Mouse (Mus musculus) subcutaneous adipose tissue, adult 2 months (tissue): Measurements from ENCODE around the gene Dusp28. TPM values are rescaled to one million over a fixed set of nuclear protein-coding genes. Genes with fewer than 3 reads are reported as not detected.

Experiments
- polyA plus RNA-seq: library from polyadenylated mRNA; depleted of rRNA; stranded (reverse); fragments of >200 nt; gene quantifications from 2 replicates; pipeline ENCODE4 v1.2.3, GENCODE M21; 2012; ENCODE audit warnings: low replicate concordance; rRNA removed

Gene Dusp28
- 18.6 and 20.2 TPM in 2 replicates for polyA plus RNA-seq

DNA sequence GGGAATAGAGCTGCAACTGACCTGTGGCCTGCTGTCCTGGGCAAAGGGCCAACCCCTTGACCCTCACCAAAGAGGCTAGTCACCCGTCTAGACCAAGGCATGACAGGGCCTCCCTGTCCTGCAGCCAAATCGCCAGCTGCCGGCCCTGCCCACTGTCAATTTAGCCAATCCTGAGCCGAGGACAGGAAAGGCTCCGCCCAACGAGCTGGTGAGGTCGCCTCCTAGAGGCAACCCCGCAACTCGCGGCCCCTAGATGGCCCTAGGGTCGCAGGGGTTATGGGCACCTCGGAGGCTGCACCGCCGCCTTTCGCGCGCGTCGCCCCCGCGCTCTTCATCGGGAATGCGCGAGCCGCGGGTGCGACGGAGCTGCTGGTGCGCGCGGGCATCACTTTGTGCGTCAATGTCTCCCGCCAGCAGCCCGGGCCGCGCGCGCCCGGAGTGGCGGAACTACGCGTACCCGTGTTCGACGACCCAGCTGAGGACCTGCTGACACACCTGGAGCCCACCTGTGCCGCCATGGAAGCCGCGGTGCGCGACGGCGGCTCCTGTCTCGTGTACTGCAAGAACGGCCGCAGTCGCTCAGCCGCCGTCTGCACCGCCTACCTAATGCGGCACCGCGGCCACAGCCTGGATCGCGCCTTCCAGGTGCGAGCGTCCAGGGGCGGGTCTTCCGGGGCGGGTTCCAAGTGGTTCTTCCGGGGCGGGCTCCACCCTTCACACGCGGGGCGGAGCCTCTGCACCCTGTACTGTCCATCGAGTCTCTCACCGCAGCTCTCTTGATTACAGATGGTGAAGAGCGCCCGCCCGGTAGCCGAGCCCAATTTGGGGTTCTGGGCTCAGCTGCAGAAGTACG, at the start of gene Dusp28:
Gene Dusp28, plus strand, starts transcription at position 203 of the 853 bp plus-strand sequence.

DNA sequence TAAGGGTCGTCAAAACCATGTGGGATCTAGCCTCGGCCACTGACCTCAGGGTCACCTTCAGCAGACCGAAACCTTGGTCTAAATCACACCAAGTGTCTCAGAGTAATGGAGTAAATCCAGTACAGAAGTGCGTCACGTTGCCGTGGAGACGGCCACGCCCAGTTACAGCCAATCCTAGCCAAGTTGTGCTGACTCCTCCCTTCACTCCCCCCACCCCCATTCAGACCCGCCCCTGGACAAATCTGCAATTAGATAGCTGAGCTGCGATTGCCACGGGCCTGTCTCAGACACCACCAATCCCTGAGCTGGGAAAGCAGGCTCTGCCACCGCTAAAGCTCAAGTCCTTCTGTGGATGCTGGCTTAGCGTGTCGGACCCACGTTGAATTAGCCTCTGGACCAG, 4.0 kb upstream of the Dusp28 start, which contains the start of gene Ankmy1:
Gene Ankmy1, minus strand, starts transcription at position 121 of the 400 bp plus-strand sequence.

DNA sequence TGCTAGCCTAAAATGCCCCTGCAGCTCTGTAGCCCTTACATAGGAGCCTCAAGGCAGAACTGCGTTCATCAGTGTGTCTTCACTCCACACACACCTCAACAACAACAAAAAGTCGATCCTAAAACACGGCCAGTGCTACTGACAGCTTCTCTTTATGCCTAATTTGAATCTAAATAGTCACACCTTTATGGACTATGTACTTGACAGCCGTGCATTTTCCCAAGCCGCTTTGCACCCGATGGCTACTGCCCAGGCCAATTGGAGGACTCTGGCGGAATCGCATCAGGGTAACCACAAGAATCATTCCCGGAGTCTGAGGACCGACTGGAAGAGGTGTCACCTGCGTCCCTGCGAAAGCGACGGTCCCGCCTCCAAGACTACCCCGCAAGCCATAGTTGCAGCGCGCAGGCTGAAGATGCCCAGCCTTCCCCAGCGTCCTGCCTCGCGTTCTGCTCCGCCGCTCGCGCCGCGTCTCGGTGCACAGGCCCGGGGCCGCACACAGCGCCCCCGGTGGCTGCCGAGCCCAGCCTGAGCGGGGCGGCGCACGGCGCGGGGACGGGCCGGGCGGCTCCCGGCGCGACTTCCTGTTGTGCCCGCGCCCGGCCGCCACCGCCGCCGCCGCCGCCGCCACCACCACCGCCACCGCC, 3.6 kb downstream of the Dusp28 start, which contains the start of gene Rnpepl1:
Gene Rnpepl1, plus strand, starts transcription at position 545 of the 647 bp plus-strand sequence.

DNA sequence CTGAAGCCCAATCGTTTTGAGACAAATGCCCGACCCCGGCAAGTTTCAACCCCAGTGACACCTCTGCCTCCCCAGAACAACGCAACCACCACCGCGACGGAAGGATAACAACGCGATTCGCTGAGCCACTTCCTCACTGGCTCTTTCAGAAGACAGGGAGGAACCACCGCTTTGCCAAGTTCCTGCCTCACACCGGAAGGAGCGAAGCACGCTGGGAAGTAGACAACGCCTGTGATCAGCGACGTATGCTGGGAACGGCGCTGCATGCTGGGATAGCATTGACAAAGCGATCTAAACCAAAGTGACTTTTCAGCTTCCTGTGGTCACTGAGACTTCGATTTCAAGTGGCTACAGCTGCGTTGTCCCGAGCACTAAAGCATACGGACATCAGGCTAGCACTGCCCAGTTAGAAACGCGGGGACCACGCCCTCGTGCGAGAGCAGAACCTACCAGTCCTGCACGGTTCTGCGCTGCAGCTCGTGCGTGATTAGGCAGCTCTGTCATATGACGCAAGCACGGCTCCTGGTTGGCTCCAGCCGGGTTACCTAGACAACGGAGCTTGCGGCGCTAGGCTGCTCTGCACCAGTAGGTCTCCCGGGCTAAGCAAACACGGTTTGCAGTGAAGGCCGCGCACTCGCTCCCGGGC, 27.5 kb downstream of the Dusp28 start, which contains the start of gene Capn10:
Gene Capn10, plus strand, starts transcription at position 195 of the 646 bp plus-strand sequence.

DNA sequence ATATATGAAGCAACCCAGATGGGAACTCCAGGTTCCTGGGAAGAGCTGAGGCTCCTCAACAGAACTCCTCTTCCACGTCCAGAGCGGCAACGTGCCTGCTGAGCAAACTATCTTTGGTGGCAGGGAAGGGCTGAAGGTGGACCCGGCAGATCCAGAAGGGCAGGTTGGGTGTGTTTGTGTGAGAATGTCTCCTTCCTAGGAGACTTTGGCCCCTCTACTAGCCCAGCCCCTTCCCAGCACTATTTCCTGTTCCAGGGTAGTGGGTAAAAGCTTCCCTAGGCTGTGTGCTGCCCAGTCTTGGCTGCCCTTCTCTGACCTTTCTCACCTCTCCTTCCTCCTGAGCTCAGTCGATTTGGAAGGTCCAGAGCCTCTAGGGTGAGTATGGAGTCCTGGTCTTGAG, 43.8 kb downstream of the Dusp28 start, which contains the start of gene Gpr35:
Gene Gpr35, plus strand, starts transcription at position 259 of the 400 bp plus-strand sequence.

Other genes starting within 250 kb of the Dusp28 start
- 27.1 and 103 TPM in 2 replicates for gene Gpc1, start 75.3 kb upstream of the Dusp28 start, polyA plus RNA-seq
- 0.20 and 0.24 TPM in 2 replicates for gene Ankmy1, start 4.1 kb upstream of the Dusp28 start, polyA plus RNA-seq
- gene Rnpepl1, start 3.8 kb downstream of the Dusp28 start, polyA plus RNA-seq = 145 and 161 TPM in 2 replicates
- 20.2 and 30.9 TPM in 2 replicates for gene Capn10, start 27.4 kb downstream of the Dusp28 start, polyA plus RNA-seq
- 2.5 and 3.6 TPM in 2 replicates for gene Gpr35, start 43.9 kb downstream of the Dusp28 start, polyA plus RNA-seq
- gene Aqp12, start 99.4 kb downstream of the Dusp28 start, polyA plus RNA-seq = 0.18 TPM in 1 of 2 replicates, not detected in the other
- 1.2 and 8.5 TPM in 2 replicates for gene Kif1a, start 195.0 kb downstream of the Dusp28 start, polyA plus RNA-seq
- gene Agxt, start 228.3 kb downstream of the Dusp28 start, polyA plus RNA-seq = 0.10 TPM in 1 of 2 replicates, not detected in the other